Mouse (Mus musculus) stomach, embryonic 14.5 days (tissue): Measurements from ENCODE around the gene Hoxd10. TPM values are rescaled to one million over a fixed set of nuclear protein-coding genes. Genes with fewer than 3 reads are reported as not detected.

Source experiments
- ATAC-seq: fragments of 200-750 bp; cut with Nextera tagmentation; 2 replicates; pipeline ENCODE4 v1.8.0; 2017; ENCODE audit warnings: low read depth, moderate TSS enrichment; ENCODE audit not compliant: insufficient number of reproducible peaks, insufficient read depth, low FRiP score
- H3K27ac ChIP-seq: fragments of 300-500 bp; sonication (generic); 2 replicates; pipeline ENCODE4 v1.5.1; 2014; ENCODE audit warnings: mild to moderate bottlenecking, low read length, moderate library complexity, mixed read lengths
- H3K27me3 ChIP-seq: fragments of 300-500 bp; sonication (generic); 2 replicates; pipeline ENCODE4 v1.6.1; 2014; ENCODE audit warnings: low read length, control low read depth, mixed read lengths; ENCODE audit not compliant: control insufficient read depth, insufficient read depth
- H3K36me3 ChIP-seq: fragments of 300-500 bp; sonication (generic); 2 replicates; pipeline ENCODE4 v1.6.1; 2014; ENCODE audit warnings: mild to moderate bottlenecking, control low read depth, low read length, moderate library complexity, mixed read lengths; ENCODE audit not compliant: control insufficient read depth, insufficient read depth
- H3K4me1 ChIP-seq: fragments of 300-500 bp; sonication (generic); 2 replicates; pipeline ENCODE4 v1.6.1; 2014; ENCODE audit warnings: low read length, control low read depth, mixed read lengths; ENCODE audit not compliant: control insufficient read depth, insufficient read depth
- H3K4me2 ChIP-seq: fragments of 300-500 bp; sonication (generic); replicated peaks from 2 replicates; pipeline ENCODE4 v1.6.1; 2014; ENCODE audit warnings: low read depth, low read length, control low read depth
- H3K4me3 ChIP-seq: fragments of 300-500 bp; sonication (generic); 2 replicates; pipeline ENCODE4 v1.5.1; 2014; ENCODE audit warnings: low read depth, low read length, control low read depth
- H3K9ac ChIP-seq: fragments of 300-500 bp; sonication (generic); replicated peaks from 2 replicates; pipeline ENCODE4 v1.6.1; 2014; ENCODE audit warnings: low read depth, mild to moderate bottlenecking, control low read depth, low read length, moderate library complexity, mixed read lengths
- H3K9me3 ChIP-seq: fragments of 300-500 bp; sonication (generic); 2 replicates; pipeline ENCODE4 v1.6.1; 2016; ENCODE audit warnings: low read depth, low read length, control low read depth; ENCODE audit not compliant: control insufficient read depth
- WGBS: fragments of 180-500 bp; shearing (Covaris S2); extraction: QIAGEN DNeasy Blood & Tissue Kit; methylation state at CpG from one replicate; pipeline ENCODE4 v1.1.7; 2014; 5-methylcytosine and 5-hydroxymethylcytosine counted together
- polyA plus RNA-seq: library from polyadenylated mRNA; unstranded; fragments of >200 nt; fragmentation: Nextera tagmentation; extraction: Ambion mirVana; gene quantifications from 2 replicates; pipeline ENCODE4 v1.2.1, GENCODE M21; 2014

Gene Hoxd10
- polyA plus RNA-seq, 1 experiment from 2014 or later, result not detected

DNA sequence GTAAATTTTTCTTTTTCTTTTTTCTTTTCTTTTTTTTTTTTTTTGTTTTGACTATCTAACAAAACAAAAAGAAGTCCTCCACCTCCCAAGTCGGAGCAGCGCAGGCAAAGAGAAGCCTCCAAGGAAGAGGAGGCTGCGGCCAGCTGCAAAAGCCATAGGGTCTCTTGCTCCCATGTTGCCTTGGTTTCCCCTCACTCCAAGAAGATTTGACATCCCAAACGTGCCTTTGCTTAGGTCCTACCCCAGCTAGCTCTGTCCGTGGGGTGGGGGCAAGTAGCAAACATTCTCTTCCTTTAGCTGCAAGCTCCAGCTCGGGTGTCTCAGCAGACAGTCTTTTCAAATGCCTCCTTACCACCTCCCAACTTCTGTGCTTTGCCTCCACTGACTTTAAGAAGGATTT, 42.0 kb downstream of the Hoxd10 start:
- H3K4me3 ChIP-seq, result no peak overlapping the region
- no peak overlapping the region for H3K27ac ChIP-seq
- no peak for ATAC-seq
- H3K36me3 ChIP-seq, result no peaks in the 10 kb centered on the region
- H3K9ac ChIP-seq, result no peak overlapping the region
- H3K9me3 ChIP-seq, result no peaks in the 10 kb centered on the region
- H3K27me3 ChIP-seq, result peaks cover 55% of the 10 kb centered on the region
- H3K4me2 ChIP-seq, result no peak overlapping the region
- no peaks in the 10 kb centered on the region for H3K4me1 ChIP-seq
- WGBS, result 8% methylated on average over 6 of the region's 6 CpGs

DNA sequence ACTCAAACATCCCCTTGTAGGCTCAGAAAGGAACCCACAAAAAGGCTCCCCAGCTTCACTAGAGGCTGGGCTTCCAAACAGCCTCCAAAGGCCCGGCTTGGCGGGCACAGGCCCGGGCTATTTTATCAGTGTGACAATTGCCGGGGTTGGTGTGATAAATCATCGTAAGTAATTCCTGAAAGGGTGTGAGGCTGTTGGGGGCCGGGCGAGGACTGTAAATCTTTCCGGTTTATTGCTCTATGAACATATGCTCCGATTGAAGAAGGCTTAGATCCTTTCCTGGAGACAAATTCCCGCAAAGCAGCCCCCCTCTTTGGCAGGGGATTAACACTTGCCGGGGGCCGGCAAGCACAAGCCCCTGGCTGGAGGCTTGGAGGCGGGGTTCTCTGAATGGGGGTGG, 42.7 kb downstream of the Hoxd10 start:
- ATAC-seq, result no peak
- no peak overlapping the region for H3K27ac ChIP-seq
- no peaks in the 10 kb centered on the region for H3K4me1 ChIP-seq
- 0 out of 2 replicates have a peak overlapping the region, but pooled peaks have one; percentile 15 for H3K4me2 ChIP-seq
- H3K4me3 ChIP-seq, result peak overlapping the region; percentile 10; the same call in 1 of the 2 replicates
- H3K36me3 ChIP-seq, result no peaks in the 10 kb centered on the region
- peaks cover 57% of the 10 kb centered on the region for H3K27me3 ChIP-seq
- no peak overlapping the region for H3K9ac ChIP-seq
- no peaks in the 10 kb centered on the region for H3K9me3 ChIP-seq
- WGBS, result 4% methylated on average over 13 of the region's 13 CpGs

DNA sequence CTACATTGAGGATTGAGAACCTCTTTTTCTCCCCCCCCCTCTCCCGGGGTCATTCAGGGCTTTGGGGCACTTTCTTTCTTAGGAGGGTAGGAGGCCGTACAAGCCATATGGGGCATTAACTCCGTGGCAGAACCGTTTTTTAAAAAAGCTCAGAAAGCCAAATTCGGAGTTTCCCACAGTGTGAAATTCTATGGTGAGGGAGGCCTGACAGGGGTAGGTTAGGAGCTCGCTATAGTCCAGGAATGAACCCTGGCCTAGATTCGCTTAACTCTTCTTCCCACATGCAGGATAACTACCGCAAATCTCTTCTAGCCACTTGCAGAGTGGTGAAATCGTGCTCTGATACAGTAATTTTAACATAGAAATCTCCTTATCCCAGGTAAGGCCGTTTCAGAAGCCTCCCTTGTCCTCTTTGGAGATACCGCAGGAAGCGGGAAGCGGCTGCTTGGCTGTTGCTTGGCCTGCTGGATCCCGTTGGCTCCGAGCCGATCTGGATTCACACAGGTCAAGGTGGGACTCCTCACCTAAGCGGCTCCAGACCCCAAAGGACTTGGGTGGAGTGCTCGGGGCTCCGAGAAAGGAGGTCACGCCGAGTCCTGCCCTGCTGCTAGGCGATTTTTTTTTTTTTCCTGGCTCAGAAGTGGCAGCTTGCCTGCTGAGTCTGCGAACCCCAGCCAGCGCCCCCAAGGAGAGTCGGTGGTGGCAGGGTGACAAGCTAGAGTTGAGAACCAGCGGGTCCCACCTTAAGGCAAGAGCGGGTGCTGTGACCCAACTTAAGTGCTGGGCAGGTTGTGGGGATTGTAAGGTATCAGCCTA, 43.5 kb downstream of the Hoxd10 start:
- no peak overlapping the region; the same call in 1 of the 2 replicates for H3K4me3 ChIP-seq
- peaks cover 61% of the 10 kb centered on the region for H3K27me3 ChIP-seq
- H3K27ac ChIP-seq, result no peak overlapping the region
- no peaks in the 10 kb centered on the region for H3K9me3 ChIP-seq
- H3K4me1 ChIP-seq, result no peaks in the 10 kb centered on the region
- H3K36me3 ChIP-seq, result no peaks in the 10 kb centered on the region
- no peak overlapping the region for H3K9ac ChIP-seq
- WGBS, result 8% methylated on average over 27 of the region's 27 CpGs
- H3K4me2 ChIP-seq, result peak overlapping the region; percentile 15; the same call in 1 of the 2 replicates
- ATAC-seq, result no peak

DNA sequence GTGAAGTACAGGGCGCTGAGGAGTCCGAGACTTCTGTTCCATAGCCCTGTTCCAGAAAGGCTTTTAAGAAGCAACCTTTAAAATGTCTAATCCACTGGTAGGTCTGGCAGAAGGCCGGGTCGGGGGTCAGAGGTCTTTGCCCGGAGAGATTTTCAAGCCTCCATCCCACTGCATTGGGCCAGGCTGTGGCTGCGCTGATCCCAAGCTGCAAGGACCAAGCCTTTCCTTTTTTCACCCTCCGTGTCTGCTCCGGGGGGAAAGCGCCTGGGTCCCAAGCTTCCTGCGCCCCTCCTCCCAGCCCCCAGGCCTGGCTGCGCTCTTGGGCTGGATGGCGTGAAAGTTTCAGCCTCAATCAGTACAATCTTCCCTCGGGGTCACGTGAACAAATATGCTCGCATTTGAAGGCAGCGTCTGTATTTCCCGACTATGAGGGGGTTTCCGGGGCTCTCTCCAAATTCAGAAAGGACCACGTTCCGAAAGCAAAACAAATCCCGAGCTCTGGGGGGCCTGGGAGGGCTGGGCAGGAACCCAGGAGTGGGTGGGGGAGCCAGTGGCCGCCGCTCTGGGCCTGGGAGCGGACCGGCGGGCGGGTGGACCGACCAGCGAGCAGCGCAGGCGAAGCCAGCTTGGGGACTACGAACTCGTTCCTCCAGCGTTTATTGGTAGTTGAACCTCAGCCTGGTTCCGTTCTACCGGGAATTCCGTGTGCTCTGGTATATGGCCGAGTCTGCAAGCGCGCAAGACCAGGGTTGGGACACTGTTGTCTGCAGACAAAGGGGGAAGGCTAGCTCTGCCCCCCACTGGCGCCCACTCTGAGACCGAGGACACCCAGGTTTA, 44.3 kb downstream of the Hoxd10 start:
- Histone ChIP-seq H3K36me3 (no peaks in the 10 kb centered on the region), H3K9me3 (no peaks in the 10 kb centered on the region), H3K4me2 (peak overlapping the region; percentile 19), H3K4me1 (no peaks in the 10 kb centered on the region), H3K27me3 (peaks cover 59% of the 10 kb centered on the region), H3K27ac (peak overlapping the region; percentile 4; the same call in 1 of the 2 replicates), H3K4me3 (peak overlapping the region; percentile 8), H3K9ac (no peak overlapping the region)
- 2% methylated on average over 42 of the region's 42 CpGs for WGBS
- ATAC-seq, result no peak

DNA sequence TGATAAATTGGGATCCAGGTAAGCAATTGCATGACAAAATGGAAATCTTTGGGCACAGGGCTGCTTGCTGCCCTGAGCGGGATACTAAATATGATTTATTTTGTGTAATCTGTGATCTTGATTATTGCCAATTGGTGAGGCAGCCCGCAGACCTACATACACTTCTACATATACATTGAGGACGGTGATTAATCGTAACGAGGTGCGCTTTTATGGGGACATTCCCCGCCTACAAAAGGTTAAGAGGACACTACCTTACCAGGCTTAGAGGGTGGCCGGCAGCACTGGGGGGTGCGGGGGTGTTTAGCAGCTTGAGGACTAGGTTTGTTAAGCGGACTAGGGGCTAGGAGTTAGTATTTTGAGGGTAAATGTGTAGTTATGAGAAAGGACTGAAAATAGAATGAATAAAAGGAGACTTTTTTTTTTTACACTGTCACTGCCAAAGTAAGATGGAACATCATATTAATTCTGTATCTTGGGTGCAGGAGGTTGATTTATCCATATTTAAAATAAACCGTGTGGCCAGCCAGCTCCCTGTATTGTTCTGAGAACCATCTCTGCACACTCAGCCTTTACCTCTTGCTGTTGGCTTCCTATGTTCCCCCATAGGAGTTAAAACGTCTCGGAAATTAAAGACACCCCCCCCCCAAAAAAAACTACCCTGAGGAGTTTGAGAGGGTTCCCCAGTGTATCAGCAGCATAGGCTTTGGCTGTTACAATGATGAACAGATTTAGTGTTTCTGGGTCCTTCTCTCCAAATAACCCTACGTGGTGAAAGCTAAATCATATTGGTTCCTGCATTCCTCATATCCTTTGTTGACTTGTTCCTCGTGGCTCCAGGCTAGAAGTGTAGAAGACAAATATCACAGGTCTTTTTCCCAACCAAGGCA, 45.2 kb downstream of the Hoxd10 start:
- H3K9ac ChIP-seq, result no peak overlapping the region
- WGBS, result 2% methylated on average over 15 of the region's 15 CpGs

DNA sequence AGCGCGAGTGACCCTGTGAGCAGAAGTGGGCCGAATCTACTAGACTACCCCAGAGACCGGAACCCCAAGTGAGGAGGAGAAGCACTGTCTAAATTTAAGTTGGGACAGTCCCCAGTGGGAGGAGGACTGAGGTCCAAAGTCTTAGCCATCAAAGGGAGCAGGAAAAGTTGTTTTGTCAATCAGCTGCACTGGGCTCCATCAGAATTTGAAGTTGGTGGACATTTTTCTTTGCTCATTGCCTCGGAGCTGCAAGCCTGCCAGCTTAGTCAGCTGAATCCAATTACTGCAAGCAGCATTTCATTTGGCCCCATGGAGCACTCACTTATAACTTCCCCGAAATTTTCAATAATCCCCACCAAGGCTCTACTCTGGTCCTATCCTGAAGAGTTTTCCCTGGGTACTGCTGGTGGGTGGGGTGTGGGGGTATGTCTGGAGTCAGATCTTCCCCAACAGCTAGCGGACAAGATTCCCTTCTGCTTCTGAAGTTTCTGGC, 45.9 kb downstream of the Hoxd10 start:
- peaks cover 63% of the 10 kb centered on the region for H3K27me3 ChIP-seq
- H3K27ac ChIP-seq, result peak overlapping the region; percentile 16; the same call in 1 of the 2 replicates
- H3K4me2 ChIP-seq, result no peak overlapping the region
- H3K9me3 ChIP-seq, result no peaks in the 10 kb centered on the region
- ATAC-seq, result no peak
- peak overlapping the region; percentile 3; the same call in 1 of the 2 replicates for H3K4me3 ChIP-seq
- 12% methylated on average over 7 of the region's 7 CpGs for WGBS
- no peaks in the 10 kb centered on the region for H3K4me1 ChIP-seq
- H3K9ac ChIP-seq, result no peak overlapping the region
- H3K36me3 ChIP-seq, result no peaks in the 10 kb centered on the region

More for the DNA sequence above, 45.2 kb downstream of the Hoxd10 start:
- H3K36me3 ChIP-seq, result no peaks in the 10 kb centered on the region
- H3K4me1 ChIP-seq, result no peaks in the 10 kb centered on the region
- peaks cover 64% of the 10 kb centered on the region for H3K27me3 ChIP-seq
- no peak for ATAC-seq
- H3K27ac ChIP-seq, result peak overlapping the region; percentile 16; the same call in 1 of the 2 replicates
- peak overlapping the region; percentile 8; the same call in 1 of the 2 replicates for H3K4me3 ChIP-seq
- 0 out of 2 replicates have a peak overlapping the region, but pooled peaks have one; percentile 19 for H3K4me2 ChIP-seq
- H3K9me3 ChIP-seq, result no peaks in the 10 kb centered on the region

DNA sequence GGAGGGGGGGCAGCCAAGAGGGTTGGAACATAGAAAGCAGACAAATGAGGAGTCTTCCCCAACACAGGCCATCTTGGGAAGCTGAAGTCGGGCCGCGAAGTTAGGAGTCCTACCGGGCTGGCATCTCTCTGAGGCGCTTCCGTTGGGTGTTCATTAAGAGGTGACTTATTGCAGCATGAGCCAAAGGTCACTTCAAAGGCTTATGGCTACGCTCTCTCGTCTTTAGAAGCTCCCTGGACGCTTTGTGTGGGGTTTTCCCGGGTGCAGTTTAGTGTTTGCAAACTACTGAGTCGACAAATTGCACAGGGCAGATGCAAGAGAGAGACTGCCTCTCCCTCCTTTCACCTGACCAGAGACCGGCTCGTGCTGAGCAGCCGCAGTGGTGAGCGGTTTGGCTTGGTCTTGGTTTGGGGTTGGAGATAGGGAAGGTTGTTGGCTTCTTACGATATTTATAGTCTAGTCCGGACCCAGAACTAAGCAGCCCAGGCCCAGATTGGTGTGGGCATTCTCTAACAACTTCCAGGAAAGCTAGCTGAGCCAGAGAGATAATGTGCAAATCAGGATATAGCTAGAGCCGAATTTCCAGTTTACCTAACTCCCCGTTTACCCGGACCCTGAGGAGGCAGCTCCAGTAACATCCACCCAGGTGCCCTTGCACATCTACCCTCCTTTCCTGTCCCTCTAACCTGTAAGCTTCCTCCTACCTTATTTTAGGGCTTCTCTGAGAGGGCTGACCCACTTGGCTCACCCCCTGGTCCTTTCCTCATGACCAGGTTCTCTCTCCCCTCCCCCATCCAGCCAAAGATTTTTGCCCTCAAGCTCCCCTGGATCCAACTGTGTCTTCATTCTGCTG, 47.1 kb downstream of the Hoxd10 start:
- H3K36me3 ChIP-seq, result no peaks in the 10 kb centered on the region
- no peak overlapping the region for H3K9ac ChIP-seq
- peak overlapping the region; percentile 5; the same call in 1 of the 2 replicates for H3K4me3 ChIP-seq
- H3K9me3 ChIP-seq, result no peaks in the 10 kb centered on the region
- H3K27ac ChIP-seq, result no peak overlapping the region
- no peaks in the 10 kb centered on the region for H3K4me1 ChIP-seq
- H3K27me3 ChIP-seq, result peaks cover 70% of the 10 kb centered on the region
- no peak overlapping the region for H3K4me2 ChIP-seq
- ATAC-seq, result no peak
- 2% methylated on average over 20 of the region's 20 CpGs for WGBS
